Mouse (Mus musculus): ENCODE results near the gene Palmd. TPM values are rescaled to one million over a fixed set of nuclear protein-coding genes. Genes with fewer than 3 reads are reported as not detected.

The Palmd gene
- total and polyA plus RNA-seq, 2 experiments from 2014 or later, result 7.9 to 29.7 TPM

DNA sequence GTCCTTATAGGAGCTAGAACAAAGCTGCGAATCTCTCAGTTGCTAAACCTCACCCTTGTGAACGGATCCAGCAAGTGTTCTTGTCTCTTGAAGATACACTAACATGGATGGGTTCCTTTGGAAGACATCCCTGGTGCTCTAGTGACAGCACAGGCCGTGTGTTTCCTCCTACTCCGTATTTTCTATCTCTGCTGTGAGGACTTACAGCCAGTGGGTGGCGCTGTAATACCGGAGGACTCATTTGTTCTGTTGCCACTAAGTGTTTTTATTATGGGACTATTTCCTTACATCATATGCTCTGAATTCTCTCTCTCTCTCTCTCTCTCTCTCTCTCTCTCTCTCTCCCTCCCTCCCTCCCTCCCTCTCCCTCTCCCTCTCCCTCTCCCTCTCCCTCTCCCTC is 64.6 kb downstream of the Palmd start:
- TF ChIP-seq CTCF (IDR thresholded peaks at IDR 0.05; ENCODE audit: low read depth) (peak; percentile 90), EP300 (IDR thresholded peaks at IDR 0.05; ENCODE audit: low read depth) (no peak)
- H3K27ac ChIP-seq (ENCODE audit: low read depth), result no peak overlapping the region
- 23% methylated on average over 6 of the region's 6 CpGs for WGBS
- H3K4me2 ChIP-seq (ENCODE audit: low read depth, low read length), result no peak overlapping the region
- H3K27me3 ChIP-seq (ENCODE audit: control insufficient read depth, insufficient read depth, low read length), result no peaks in the 10 kb centered on the region
- peak; percentile 81 for DNase-seq (ENCODE audit: low spot score)
- H3K9ac ChIP-seq (replicated peaks; ENCODE audit: low read depth, low read length), result no peak overlapping the region
- no peaks in the 10 kb centered on the region for H3K9me3 ChIP-seq (replicated peaks; ENCODE audit: control insufficient read depth, low read length)
- ATAC-seq (ENCODE audit: insufficient read depth, low read depth), result peak; percentile 60; the same call in 1 of the 2 replicates
- H3K4me3 ChIP-seq (ENCODE audit: low read depth, low read length), result no peak overlapping the region
- H3K4me1 ChIP-seq (ENCODE audit: control insufficient read depth, insufficient read depth), result no peaks in the 10 kb centered on the region
- H3K36me3 ChIP-seq (replicated peaks; ENCODE audit: control insufficient read depth, insufficient read depth, low read length), result no peaks in the 10 kb centered on the region

DNA sequence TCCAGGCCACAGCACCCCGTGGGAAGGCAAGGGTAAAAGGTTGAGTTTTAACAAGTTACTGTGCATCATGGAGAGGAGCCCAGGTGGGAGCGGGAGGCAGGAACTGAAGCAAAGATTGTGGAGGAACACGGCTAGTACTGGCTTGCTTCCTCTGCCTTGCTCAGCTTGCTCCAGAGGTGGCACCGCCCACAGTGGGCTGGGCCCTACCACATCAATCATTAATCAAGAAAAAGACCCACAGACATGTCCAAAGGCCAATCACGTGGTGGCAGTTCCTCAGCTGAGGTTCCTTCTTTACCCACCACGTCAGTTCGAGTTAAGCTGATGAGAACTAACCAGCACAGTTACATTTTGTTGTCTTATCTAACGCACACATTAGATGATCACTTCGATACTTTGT is 75.9 kb downstream of the Palmd start:
- no peaks in the 10 kb centered on the region for H3K36me3 ChIP-seq (replicated peaks; ENCODE audit: control insufficient read depth, insufficient read depth, low read length)
- H3K9ac ChIP-seq (replicated peaks; ENCODE audit: low read depth, low read length), result no peak overlapping the region
- no peak overlapping the region for H3K4me3 ChIP-seq (ENCODE audit: low read depth, low read length)
- no peaks in the 10 kb centered on the region for H3K4me1 ChIP-seq (ENCODE audit: control insufficient read depth, insufficient read depth)
- H3K27me3 ChIP-seq (ENCODE audit: control insufficient read depth, insufficient read depth, low read length), result no peaks in the 10 kb centered on the region
- no peak for DNase-seq (ENCODE audit: low spot score)
- 79% methylated on average over 9 of the region's 9 CpGs for WGBS
- no peak for TF ChIP-seq EP300 (IDR thresholded peaks at IDR 0.05; ENCODE audit: low read depth)
- TF ChIP-seq CTCF (IDR thresholded peaks at IDR 0.05; ENCODE audit: low read depth), result no peak
- no peak overlapping the region for H3K27ac ChIP-seq (ENCODE audit: low read depth)
- H3K4me2 ChIP-seq (ENCODE audit: low read depth, low read length), result no peak overlapping the region
- H3K9me3 ChIP-seq (replicated peaks; ENCODE audit: control insufficient read depth, low read length), result no peaks in the 10 kb centered on the region
- ATAC-seq (ENCODE audit: insufficient read depth, low read depth), result no peak

DNA sequence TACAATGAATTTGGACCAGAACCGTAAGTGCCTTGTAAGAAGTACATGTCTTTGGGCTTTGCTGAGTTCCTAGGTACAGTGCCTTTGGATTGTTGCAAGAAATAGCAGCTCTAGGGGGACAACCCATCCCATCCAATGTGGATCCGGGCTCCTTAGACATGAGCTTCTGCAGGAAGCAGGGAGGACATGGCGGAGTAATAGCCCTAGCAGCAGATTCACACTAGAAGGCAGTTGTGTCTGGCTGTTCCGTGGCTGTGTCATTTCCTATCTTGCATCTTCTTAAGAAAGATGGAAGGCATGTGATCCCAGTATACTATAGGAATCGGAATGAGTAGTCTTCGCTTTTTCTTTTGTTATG is 76.6 kb downstream of the Palmd start:
- DNase-seq (ENCODE audit: low spot score) (no peak), ATAC-seq (ENCODE audit: insufficient read depth, low read depth) (no peak)
- no peak overlapping the region for H3K4me3 ChIP-seq (ENCODE audit: low read depth, low read length)
- H3K27me3 ChIP-seq (ENCODE audit: control insufficient read depth, insufficient read depth, low read length), result no peaks in the 10 kb centered on the region
- H3K9ac ChIP-seq (replicated peaks; ENCODE audit: low read depth, low read length), result no peak overlapping the region
- no peaks in the 10 kb centered on the region for H3K4me1 ChIP-seq (ENCODE audit: control insufficient read depth, insufficient read depth)
- no peak overlapping the region for H3K27ac ChIP-seq (ENCODE audit: low read depth)
- WGBS, result 93% methylated on average over 6 of the region's 6 CpGs
- TF ChIP-seq CTCF (IDR thresholded peaks at IDR 0.05; ENCODE audit: low read depth) (no peak), EP300 (IDR thresholded peaks at IDR 0.05; ENCODE audit: low read depth) (no peak)
- no peak overlapping the region for H3K4me2 ChIP-seq (ENCODE audit: low read depth, low read length)
- H3K36me3 ChIP-seq (replicated peaks; ENCODE audit: control insufficient read depth, insufficient read depth, low read length), result no peaks in the 10 kb centered on the region
- no peaks in the 10 kb centered on the region for H3K9me3 ChIP-seq (replicated peaks; ENCODE audit: control insufficient read depth, low read length)

DNA sequence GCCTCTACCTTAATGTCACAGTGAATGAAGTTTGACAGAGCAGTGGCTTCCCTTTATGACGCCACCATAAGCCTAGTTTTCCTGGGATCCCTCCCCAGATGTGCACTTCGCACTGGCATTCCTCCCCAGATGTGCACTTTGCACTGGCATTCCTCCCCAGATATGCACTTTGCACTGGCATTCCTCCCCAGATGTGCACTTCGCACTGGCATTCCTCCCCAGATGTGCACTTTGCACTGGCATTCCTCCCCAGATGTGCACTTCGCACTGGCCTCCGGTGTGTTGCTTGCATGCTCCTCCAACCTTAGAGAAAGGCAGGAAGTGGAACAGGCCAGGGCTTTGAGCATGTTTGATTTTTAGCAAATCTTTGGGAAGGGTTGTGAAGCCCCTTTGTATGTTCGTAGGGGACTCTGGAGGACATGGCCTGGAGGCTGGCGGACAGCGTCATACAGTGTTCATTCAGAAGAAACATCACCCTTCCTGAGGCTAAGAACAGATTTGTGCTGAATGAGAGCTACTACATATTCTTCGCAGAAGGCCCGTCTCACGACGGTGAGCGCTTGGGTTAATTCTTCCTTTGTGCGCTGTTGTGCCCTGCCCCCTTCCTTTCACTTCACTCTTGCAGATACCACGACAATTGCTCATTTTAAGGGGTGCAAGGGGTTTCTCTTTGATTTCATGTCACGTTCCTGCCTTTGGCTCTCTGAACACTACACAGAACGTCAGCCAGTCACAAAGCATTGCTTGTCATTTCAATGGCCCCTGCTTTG is 77.2 kb downstream of the Palmd start:
- no peaks in the 10 kb centered on the region for H3K36me3 ChIP-seq (replicated peaks; ENCODE audit: control insufficient read depth, insufficient read depth, low read length)
- no peak overlapping the region for H3K4me3 ChIP-seq (ENCODE audit: low read depth, low read length)
- no peak overlapping the region for H3K9ac ChIP-seq (replicated peaks; ENCODE audit: low read depth, low read length)
- no peaks in the 10 kb centered on the region for H3K9me3 ChIP-seq (replicated peaks; ENCODE audit: control insufficient read depth, low read length)
- H3K27ac ChIP-seq (ENCODE audit: low read depth), result no peak overlapping the region
- no peak for TF ChIP-seq CTCF (IDR thresholded peaks at IDR 0.05; ENCODE audit: low read depth)
- no peak for TF ChIP-seq EP300 (IDR thresholded peaks at IDR 0.05; ENCODE audit: low read depth)
- H3K27me3 ChIP-seq (ENCODE audit: control insufficient read depth, insufficient read depth, low read length), result no peaks in the 10 kb centered on the region
- no peaks in the 10 kb centered on the region for H3K4me1 ChIP-seq (ENCODE audit: control insufficient read depth, insufficient read depth)
- DNase-seq (ENCODE audit: low spot score), result no peak
- no peak overlapping the region for H3K4me2 ChIP-seq (ENCODE audit: low read depth, low read length)
- ATAC-seq (ENCODE audit: insufficient read depth, low read depth), result no peak
- whole genome bisulfite sequencing, result 89% methylated on average over 17 of the region's 17 CpGs

DNA sequence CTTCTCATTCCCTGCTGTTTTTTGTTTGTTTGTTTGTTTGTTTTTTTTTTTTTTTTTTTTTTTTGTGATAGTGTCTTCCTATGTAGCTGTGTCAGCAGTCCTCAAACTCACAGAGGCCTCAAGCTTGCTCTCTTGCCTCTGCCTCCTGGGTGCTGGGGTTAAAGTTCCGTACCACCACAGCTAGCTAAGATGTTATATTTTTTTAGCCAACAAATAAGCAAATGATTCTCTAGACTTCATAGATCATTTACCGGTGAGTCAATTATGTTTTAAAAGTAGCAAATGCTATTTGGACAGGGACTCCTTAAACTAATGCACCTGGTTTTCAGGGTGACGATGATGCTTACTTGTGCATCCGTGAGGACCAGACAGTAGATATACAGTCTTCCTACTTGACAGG is 78.2 kb downstream of the Palmd start:
- TF ChIP-seq CTCF (IDR thresholded peaks at IDR 0.05; ENCODE audit: low read depth) (no peak), EP300 (IDR thresholded peaks at IDR 0.05; ENCODE audit: low read depth) (no peak)
- ATAC-seq (ENCODE audit: insufficient read depth, low read depth) (no peak), DNase-seq (ENCODE audit: low spot score) (no peak)
- WGBS, result 96% methylated on average over 4 of the region's 4 CpGs
- H3K9ac ChIP-seq (replicated peaks; ENCODE audit: low read depth, low read length), result no peak overlapping the region
- H3K4me1 ChIP-seq (ENCODE audit: control insufficient read depth, insufficient read depth), result no peaks in the 10 kb centered on the region
- H3K36me3 ChIP-seq (replicated peaks; ENCODE audit: control insufficient read depth, insufficient read depth, low read length), result no peaks in the 10 kb centered on the region; the same call in 1 of the 2 replicates
- no peak overlapping the region for H3K4me3 ChIP-seq (ENCODE audit: low read depth, low read length)
- H3K4me2 ChIP-seq (ENCODE audit: low read depth, low read length), result no peak overlapping the region
- no peaks in the 10 kb centered on the region for H3K27me3 ChIP-seq (ENCODE audit: control insufficient read depth, insufficient read depth, low read length)
- H3K9me3 ChIP-seq (replicated peaks; ENCODE audit: control insufficient read depth, low read length), result no peaks in the 10 kb centered on the region
- H3K27ac ChIP-seq (ENCODE audit: low read depth), result no peak overlapping the region

DNA sequence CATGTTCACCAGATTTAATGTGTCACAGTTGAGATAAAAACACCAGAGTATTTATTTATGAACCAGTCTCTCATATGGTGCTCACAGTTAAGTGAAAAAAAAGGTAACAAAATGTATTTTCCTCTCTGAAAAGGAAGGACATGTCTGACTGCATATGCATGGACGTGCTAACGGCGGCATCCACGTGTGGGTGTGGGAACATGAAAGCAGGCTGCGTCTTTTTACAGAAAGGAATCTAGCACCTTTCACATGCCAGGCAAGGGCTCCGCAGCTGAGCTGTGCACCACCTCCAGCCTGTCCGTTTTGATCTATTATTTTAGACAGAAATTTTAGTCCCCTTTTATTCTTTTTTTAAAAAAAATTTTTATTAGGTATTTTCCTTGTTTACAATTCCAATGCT is 79.4 kb downstream of the Palmd start:
- H3K27ac ChIP-seq (ENCODE audit: low read depth), result no peak overlapping the region
- H3K4me3 ChIP-seq (ENCODE audit: low read depth, low read length), result no peak overlapping the region
- no peak for DNase-seq (ENCODE audit: low spot score)
- no peak overlapping the region for H3K4me2 ChIP-seq (ENCODE audit: low read depth, low read length)
- H3K4me1 ChIP-seq (ENCODE audit: control insufficient read depth, insufficient read depth), result no peaks in the 10 kb centered on the region
- H3K9me3 ChIP-seq (replicated peaks; ENCODE audit: control insufficient read depth, low read length), result no peaks in the 10 kb centered on the region
- no peaks in the 10 kb centered on the region; the same call in none of the 2 replicates for H3K36me3 ChIP-seq (replicated peaks; ENCODE audit: control insufficient read depth, insufficient read depth, low read length)
- no peak for ATAC-seq (ENCODE audit: insufficient read depth, low read depth)
- no peak for TF ChIP-seq CTCF (IDR thresholded peaks at IDR 0.05; ENCODE audit: low read depth)
- TF ChIP-seq EP300 (IDR thresholded peaks at IDR 0.05; ENCODE audit: low read depth), result no peak
- no peak overlapping the region for H3K9ac ChIP-seq (replicated peaks; ENCODE audit: low read depth, low read length)
- no peaks in the 10 kb centered on the region for H3K27me3 ChIP-seq (ENCODE audit: control insufficient read depth, insufficient read depth, low read length)
- 57% methylated on average over 7 of the region's 7 CpGs for WGBS
